Mouse (Mus musculus) heart, embryonic 16.5 days (tissue): ENCODE measurements around the gene Rrp9. TPM values are rescaled to one million over a fixed set of nuclear protein-coding genes. Genes with fewer than 3 reads are reported as not detected.

Source experiments
- ATAC-seq: fragments of 200-750 bp; cut with Nextera tagmentation; replicated peaks from 2 replicates; pipeline ENCODE4 v1.8.0; 2017; ENCODE audit warnings: moderate number of reproducible peaks; ENCODE audit not compliant: insufficient read depth, low FRiP score; ENCODE audit errors: extremely low read depth
- H3K27ac ChIP-seq: fragments of 300-500 bp; sonication (generic); 2 replicates; pipeline ENCODE4 v1.5.1; 2014; ENCODE audit warnings: mild to moderate bottlenecking, low read length, control low read depth, moderate library complexity
- H3K27me3 ChIP-seq: fragments of 300-500 bp; sonication (generic); 2 replicates; pipeline ENCODE4 v1.6.1; 2014; ENCODE audit warnings: low read length, mixed read lengths; ENCODE audit not compliant: control insufficient read depth, insufficient read depth
- H3K36me3 ChIP-seq: fragments of 300-500 bp; sonication (generic); 2 replicates; pipeline ENCODE4 v1.6.1; 2014; ENCODE audit not compliant: control insufficient read depth, insufficient read depth
- H3K4me1 ChIP-seq: fragments of 300-500 bp; sonication (generic); 2 replicates; pipeline ENCODE4 v1.6.1; 2014; ENCODE audit warnings: low read length, mixed read lengths; ENCODE audit not compliant: control insufficient read depth, insufficient read depth
- H3K4me2 ChIP-seq: fragments of 300-500 bp; sonication (generic); 2 replicates; pipeline ENCODE4 v1.6.1; 2014; ENCODE audit warnings: low read depth, mild to moderate bottlenecking, control low read depth, low read length
- H3K4me3 ChIP-seq: fragments of 300-500 bp; sonication (generic); 2 replicates; pipeline ENCODE4 v1.5.1; 2014; ENCODE audit warnings: mild to moderate bottlenecking, control low read depth, low read length
- H3K9ac ChIP-seq: fragments of 300-500 bp; sonication (generic); 2 replicates; pipeline ENCODE4 v1.6.1; 2014; ENCODE audit warnings: low read length, control low read depth
- H3K9me3 ChIP-seq: fragments of 300-500 bp; sonication (generic); replicated peaks from 2 replicates; pipeline ENCODE4 v1.6.1; 2016; ENCODE audit warnings: low read length; ENCODE audit not compliant: control insufficient read depth
- WGBS: fragments of 180-500 bp; shearing (Covaris S2); extraction: QIAGEN DNeasy Blood & Tissue Kit; methylation state at CpG from one replicate; pipeline ENCODE4 v1.1.7; 2014; 5-methylcytosine and 5-hydroxymethylcytosine counted together
- polyA plus RNA-seq: library from polyadenylated mRNA; unstranded; fragments of >200 nt; fragmentation: Nextera tagmentation; extraction: Ambion mirVana; gene quantifications from 2 replicates; pipeline ENCODE4 v1.2.1, GENCODE M21; 2015

Rrp9 gene
- polyA plus RNA-seq, 1 experiment from 2014 or later = 29.6 TPM

DNA sequence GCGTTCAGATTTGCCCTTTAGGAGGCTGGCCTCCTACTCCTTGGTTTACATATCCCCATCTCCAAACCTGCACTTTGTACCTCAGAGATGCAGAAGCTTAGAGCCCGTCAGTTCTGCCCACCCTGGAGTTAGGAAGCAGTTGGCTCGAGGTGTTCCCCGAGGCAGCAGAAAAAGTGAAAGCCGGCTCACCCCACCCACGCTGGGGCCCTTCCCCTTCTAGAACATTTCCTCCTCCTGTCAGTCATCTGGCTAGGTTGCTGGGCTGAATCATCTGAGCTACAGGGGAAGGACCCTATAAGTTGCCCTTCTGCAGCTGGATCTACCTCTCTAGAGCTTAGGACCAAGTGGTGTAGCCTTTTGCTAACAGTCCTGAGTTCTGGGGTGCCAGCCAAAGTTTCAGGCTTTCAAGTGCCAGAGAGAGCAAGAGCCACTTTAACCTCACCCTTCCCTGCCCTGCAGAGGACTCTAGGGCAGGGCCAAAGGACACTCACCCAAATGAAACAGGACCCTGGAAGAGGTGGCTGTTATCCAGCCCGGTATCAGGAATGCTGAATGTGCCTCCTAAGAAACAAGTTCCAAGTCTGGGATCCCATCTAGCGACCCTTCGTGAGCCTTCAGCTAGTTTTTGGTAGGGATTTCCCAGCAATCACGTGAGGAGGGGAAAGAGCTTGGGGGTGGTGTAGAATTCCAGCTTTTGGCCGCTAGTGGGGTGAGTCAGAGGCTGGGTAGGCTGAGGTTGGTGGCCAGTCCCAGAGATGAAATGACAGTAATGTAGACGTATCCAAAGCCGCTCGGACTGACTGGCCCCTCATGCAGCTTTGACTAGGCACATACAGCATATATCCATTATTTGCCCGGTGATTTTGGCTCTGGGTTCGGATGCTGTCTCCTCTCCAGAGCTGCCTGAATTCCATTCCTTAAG is 500 bp downstream of the Rrp9 start:
- 21% methylated on average over 16 of the region's 16 CpGs for WGBS
- Histone ChIP-seq H3K27me3 (no peaks in the 10 kb centered on the region), H3K9ac (peak overlapping the region; percentile 64), H3K4me3 (peak overlapping the region; percentile 34), H3K9me3 (no peaks in the 10 kb centered on the region), H3K4me2 (peak overlapping the region; percentile 63), H3K36me3 (peaks cover 7% of the 10 kb centered on the region), H3K4me1 (peaks cover 27% of the 10 kb centered on the region), H3K27ac (peak overlapping the region; percentile 78)
- ATAC-seq = peak; percentile 13

DNA sequence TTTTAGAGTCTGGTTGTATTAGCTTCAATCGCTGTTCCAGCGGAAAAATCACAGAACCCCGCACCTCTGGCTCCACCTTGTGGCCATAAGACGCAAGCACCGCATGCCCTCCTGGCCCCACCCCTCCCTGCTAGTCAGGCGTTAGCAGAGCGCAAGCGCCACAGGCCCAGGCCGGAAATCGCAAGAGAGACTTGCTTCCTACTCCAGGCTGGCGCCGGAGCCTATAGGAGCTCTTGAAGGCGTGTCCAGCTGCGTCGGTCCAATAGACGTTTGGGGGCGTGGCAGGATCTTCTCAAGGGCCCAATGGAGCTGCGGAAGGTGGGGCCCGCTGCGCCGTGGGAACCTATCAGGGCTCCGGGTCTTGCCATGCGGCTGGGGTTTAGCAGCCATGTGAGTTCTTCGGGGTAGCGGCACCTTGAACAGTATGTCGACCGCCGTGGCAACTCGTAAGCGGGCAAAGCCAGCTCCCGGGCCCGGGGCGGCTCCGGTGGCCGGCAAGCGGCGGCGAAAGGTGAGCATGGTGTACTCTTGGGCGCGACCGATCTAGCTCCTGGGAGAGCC is 1.2 kb downstream of the Rrp9 start, which contains the start of gene Parp3:
Gene Parp3, minus strand, starts transcription at position 26 of the 561 bp plus-strand sequence.
- H3K4me2 ChIP-seq = peak within 1 kb of the TSS; percentile 99
- H3K4me3 ChIP-seq = peak within 1 kb of the TSS; percentile 62
- WGBS = 0% methylated on average over 41 of the region's 41 CpGs
- peaks cover 27% of the 10 kb centered on the region for H3K4me1 ChIP-seq
- peak; percentile 98 for ATAC-seq
- no peaks in the 10 kb centered on the region for H3K27me3 ChIP-seq
- peaks cover 13% of the 10 kb centered on the region for H3K36me3 ChIP-seq
- peak within 1 kb of the TSS; percentile 64 for H3K9ac ChIP-seq
- peak within 1 kb of the TSS; percentile 78 for H3K27ac ChIP-seq
- no peaks in the 10 kb centered on the region for H3K9me3 ChIP-seq

DNA sequence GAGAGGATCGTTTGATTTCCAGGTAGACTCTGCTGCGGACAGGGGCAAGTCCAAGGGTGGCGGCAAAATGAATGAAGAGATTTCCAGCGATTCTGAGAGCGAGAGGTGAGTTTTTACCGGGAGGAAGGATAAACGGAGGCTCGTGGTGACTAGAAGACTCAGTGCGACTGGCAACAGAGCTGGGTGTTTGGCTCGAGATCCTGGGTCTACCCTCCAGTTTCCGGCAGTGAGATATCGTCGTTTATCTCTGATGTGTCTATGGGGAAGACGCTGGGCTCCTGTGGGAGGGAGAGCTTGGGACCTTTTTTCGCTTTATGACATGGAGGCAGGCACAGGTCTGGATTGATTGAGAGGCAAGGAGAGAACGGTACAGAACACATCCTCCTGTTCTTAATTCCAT is 1.9 kb downstream of the Rrp9 start:
- no peak for ATAC-seq
- H3K9ac ChIP-seq = peak overlapping the region; percentile 62
- H3K27me3 ChIP-seq = no peaks in the 10 kb centered on the region
- peak overlapping the region; percentile 99 for H3K4me2 ChIP-seq
- 1% methylated on average over 16 of the region's 16 CpGs for WGBS
- H3K9me3 ChIP-seq = no peaks in the 10 kb centered on the region
- no peak overlapping the region for H3K27ac ChIP-seq
- H3K4me1 ChIP-seq = peaks cover 27% of the 10 kb centered on the region
- H3K4me3 ChIP-seq = peak overlapping the region; percentile 62
- peaks cover 13% of the 10 kb centered on the region for H3K36me3 ChIP-seq

DNA sequence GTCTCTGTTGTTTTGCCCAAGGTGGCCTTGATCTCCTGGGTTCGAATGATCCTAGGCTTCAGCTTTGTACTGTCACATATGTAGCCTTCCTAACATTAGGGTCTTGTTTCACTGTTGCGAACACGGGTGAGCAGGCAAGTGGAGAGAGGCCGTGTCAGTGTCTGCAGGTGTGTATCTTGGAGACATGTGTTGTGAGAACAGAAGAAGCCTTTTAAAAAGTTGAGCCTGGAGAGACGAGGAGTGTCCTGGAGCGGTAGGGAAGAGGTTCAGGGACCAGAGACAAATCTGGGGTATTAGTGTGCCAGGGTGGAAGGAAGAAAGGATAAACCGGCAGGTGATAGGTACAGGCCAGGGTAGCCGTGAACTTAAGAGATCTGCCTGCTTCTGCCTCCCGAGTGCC is 2.3 kb downstream of the Rrp9 start:
- WGBS = 69% methylated on average over 9 of the region's 9 CpGs
- H3K27ac ChIP-seq = no peak overlapping the region
- ATAC-seq = no peak
- no peaks in the 10 kb centered on the region for H3K27me3 ChIP-seq
- H3K36me3 ChIP-seq = peaks cover 18% of the 10 kb centered on the region
- peaks cover 27% of the 10 kb centered on the region for H3K4me1 ChIP-seq
- H3K4me3 ChIP-seq = peak overlapping the region; percentile 62
- H3K9ac ChIP-seq = peak overlapping the region; percentile 62
- peak overlapping the region; percentile 99 for H3K4me2 ChIP-seq
- no peaks in the 10 kb centered on the region for H3K9me3 ChIP-seq

DNA sequence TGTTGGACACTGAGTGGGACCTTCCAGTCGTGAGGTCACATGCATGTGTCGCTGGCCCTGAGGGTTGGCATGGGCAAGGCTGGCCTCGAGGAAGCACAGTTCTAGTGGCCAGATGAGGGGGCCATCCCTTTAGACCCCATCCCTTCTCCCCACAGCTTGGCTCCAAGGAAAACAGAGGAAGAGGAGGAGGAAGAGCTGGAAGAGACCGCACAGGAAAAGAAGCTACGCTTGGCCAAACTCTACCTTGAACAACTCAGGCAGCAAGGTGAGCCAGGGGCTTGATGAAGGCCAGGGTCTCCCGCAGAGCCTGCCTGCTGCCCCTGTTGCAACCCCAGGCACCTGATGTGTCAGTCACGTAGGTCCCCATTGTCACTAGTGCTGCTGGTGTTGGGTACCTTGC is 4.8 kb downstream of the Rrp9 start:
- Histone ChIP-seq H3K9me3 (no peaks in the 10 kb centered on the region), H3K4me1 (peaks cover 20% of the 10 kb centered on the region), H3K4me2 (no peak overlapping the region), H3K27me3 (no peaks in the 10 kb centered on the region), H3K36me3 (peaks cover 35% of the 10 kb centered on the region), H3K9ac (no peak overlapping the region), H3K27ac (no peak overlapping the region), H3K4me3 (no peak overlapping the region)
- no peak for ATAC-seq
- WGBS = 84% methylated on average over 7 of the region's 7 CpGs

DNA sequence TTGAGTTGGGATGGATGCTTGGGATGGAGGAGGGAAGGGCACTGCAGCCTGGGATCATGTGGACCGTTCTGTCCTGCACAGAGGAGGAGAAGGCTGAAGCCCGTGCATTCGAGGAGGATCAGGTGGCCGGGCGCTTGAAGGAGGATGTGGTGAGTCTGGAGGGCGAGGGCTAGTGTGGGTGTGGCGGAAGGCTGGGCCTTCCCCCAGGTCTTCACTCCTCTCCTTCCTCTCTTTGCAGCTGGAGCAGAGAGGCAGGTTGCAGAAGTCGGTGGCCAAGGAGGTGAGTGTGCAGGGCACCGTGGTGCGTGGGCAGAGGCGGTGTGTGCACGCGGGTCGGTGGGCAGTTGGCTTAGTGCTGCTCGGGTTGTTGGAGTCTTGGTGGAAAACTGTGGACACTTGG is 5.3 kb downstream of the Rrp9 start:
- WGBS = 89% methylated on average over 15 of the region's 15 CpGs
- Histone ChIP-seq H3K36me3 (peaks cover 35% of the 10 kb centered on the region), H3K9me3 (no peaks in the 10 kb centered on the region), H3K4me3 (no peak overlapping the region), H3K4me1 (peaks cover 15% of the 10 kb centered on the region), H3K27ac (no peak overlapping the region), H3K9ac (no peak overlapping the region), H3K4me2 (no peak overlapping the region), H3K27me3 (no peaks in the 10 kb centered on the region)
- no peak for ATAC-seq

DNA sequence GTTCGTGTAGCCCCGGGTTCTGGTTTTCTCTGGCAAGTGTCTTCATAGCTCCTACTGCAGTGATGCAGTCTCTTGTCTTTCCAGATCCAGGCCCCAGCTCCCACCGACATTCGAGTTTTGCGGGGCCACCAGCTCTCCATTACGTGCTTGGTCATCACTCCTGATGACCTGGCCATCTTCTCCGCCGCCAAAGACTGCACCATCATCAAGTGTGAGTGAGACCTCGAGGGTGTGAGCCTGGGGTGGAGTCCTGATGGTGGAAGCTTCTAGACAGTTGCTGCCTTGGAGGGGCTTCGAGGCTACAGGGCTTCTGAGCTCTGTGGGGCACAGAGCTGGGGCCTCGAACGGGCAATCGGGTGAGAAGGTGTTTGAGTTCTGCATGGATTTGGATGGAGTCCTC is 5.9 kb downstream of the Rrp9 start:
- Histone ChIP-seq H3K4me2 (no peak overlapping the region), H3K36me3 (peaks cover 35% of the 10 kb centered on the region), H3K27ac (no peak overlapping the region), H3K9ac (no peak overlapping the region), H3K4me1 (peaks cover 9% of the 10 kb centered on the region), H3K4me3 (no peak overlapping the region), H3K27me3 (no peaks in the 10 kb centered on the region), H3K9me3 (no peaks in the 10 kb centered on the region)
- no peak for ATAC-seq
- WGBS = 89% methylated on average over 13 of the region's 13 CpGs

DNA sequence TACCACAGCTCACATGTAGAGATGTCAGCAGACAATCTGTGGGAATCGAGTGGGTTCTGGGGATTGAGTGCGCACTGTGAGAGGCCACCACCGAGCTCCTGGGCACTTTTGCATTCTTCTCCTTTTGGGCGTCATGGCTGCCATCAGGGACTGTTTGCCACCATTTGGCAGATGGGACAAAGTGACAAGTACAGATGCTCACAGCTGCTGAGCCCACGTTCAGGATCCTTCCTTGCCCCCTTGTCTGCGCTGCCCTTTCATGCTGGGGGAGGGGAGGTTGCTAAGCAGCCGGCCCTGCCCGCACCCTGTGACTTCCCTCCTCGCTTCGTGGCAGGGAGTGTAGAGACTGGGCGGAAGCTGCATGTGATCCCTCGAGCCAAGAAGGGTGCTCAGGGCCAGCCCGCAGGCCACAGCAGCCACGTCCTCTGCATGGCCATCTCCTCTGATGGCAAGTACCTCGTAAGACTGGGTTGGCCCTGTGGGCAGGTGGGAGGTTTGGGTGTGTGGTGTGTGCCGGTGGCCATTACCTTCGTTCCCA is 6.9 kb downstream of the Rrp9 start:
- Histone ChIP-seq H3K4me2 (no peak overlapping the region), H3K27me3 (no peaks in the 10 kb centered on the region), H3K36me3 (peaks cover 35% of the 10 kb centered on the region), H3K9ac (no peak overlapping the region), H3K4me1 (peaks cover 7% of the 10 kb centered on the region), H3K27ac (no peak overlapping the region), H3K4me3 (no peak overlapping the region), H3K9me3 (no peaks in the 10 kb centered on the region)
- ATAC-seq = no peak
- 84% methylated on average over 17 of the region's 17 CpGs for WGBS

DNA sequence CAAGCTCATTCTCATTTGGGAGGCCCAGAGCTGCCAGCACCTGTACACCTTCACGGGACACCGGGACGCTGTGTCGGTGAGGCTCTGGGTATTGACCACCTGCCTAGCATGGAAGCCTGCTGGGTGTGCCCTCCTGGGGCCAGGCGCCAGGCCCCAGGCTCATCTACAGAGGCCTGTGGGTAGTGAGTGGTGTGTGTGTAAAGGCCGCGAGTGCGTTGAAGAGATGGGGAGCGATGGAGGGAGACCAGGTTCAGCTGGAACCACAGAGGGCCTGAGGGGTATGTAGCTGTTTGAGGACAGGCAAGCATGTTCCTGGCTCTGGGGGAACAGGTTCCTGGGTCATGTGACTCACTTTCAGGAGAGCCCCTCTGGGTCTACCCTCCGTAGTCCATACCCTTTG is 7.4 kb downstream of the Rrp9 start:
- H3K4me1 ChIP-seq = peaks cover 2% of the 10 kb centered on the region
- H3K9ac ChIP-seq = no peak overlapping the region
- no peak overlapping the region for H3K27ac ChIP-seq
- WGBS = 91% methylated on average over 10 of the region's 10 CpGs
- no peak for ATAC-seq
- H3K4me2 ChIP-seq = no peak overlapping the region
- H3K4me3 ChIP-seq = no peak overlapping the region
- no peaks in the 10 kb centered on the region for H3K9me3 ChIP-seq
- H3K36me3 ChIP-seq = peaks cover 35% of the 10 kb centered on the region
- no peaks in the 10 kb centered on the region for H3K27me3 ChIP-seq
